In genomic region chr3:114635362-114635761, GRCm38 (mm10) we compare ENCODE assay signal across 26 mouse cellular contexts.
DNase-seq lines count a peak whose midpoint lies in the region; ATAC-seq and TF ChIP-seq lines count a peak whose summit lies in the region.
"Had no signal": no experiment of that assay in that cellular context is flagged by ENCODE, and none has a peak within 500 bp of the region (broad histone marks: within the 10 kb centered on the region; RNA-seq: fewer than 3 reads in every experiment).

No protein-coding gene starts in this region.

- H3K9ac ChIP-seq in forebrain, embryonic 14.5 days (ENCODE audit: low read length): no peak overlapping the region
- H3K9ac ChIP-seq in forebrain, embryonic 13.5 days: no peak overlapping the region
- H3K9ac ChIP-seq in forebrain, postnatal 0 days: no peak overlapping the region
- no peak overlapping the region for H3K9ac ChIP-seq in forebrain, embryonic 11.5 days (ENCODE audit: low read length)
- H3K9ac ChIP-seq in neural tube, embryonic 13.5 days: no peak overlapping the region
- H3K9ac ChIP-seq: embryonic facial prominence, embryonic 12.5 days; embryonic facial prominence, embryonic 15.5 days; heart, embryonic 13.5 days; hindbrain, embryonic 14.5 days had no signal

- no peak overlapping the region for H3K27ac ChIP-seq in forebrain, embryonic 14.5 days (ENCODE audit: low read depth, low read length)
- H3K27ac ChIP-seq in forebrain, embryonic 13.5 days: no peak overlapping the region
- H3K27ac ChIP-seq in forebrain, postnatal 0 days (ENCODE audit: low read depth, low read length): no peak overlapping the region
- H3K27ac ChIP-seq in forebrain, embryonic 11.5 days (ENCODE audit: low read depth, low read length): no peak overlapping the region
- H3K27ac ChIP-seq in neural tube, embryonic 13.5 days (replicated peaks): no peak overlapping the region
- H3K27ac ChIP-seq: embryonic facial prominence, embryonic 12.5 days; embryonic facial prominence, embryonic 15.5 days; heart, adult 2 months; heart, embryonic 10.5 days; heart, embryonic 13.5 days; hindbrain, embryonic 14.5 days; hindbrain, postnatal 0 days had no signal

- no peak overlapping the region for H3K4me2 ChIP-seq in forebrain, embryonic 14.5 days (ENCODE audit: low read length)
- H3K4me2 ChIP-seq in forebrain, embryonic 13.5 days: no peak overlapping the region
- H3K4me2 ChIP-seq in forebrain, postnatal 0 days (ENCODE audit: low read depth): no peak overlapping the region
- H3K4me2 ChIP-seq in forebrain, embryonic 11.5 days (ENCODE audit: low read depth, low read length, severe bottlenecking): no peak overlapping the region
- H3K4me2 ChIP-seq in neural tube, embryonic 13.5 days: no peak overlapping the region
- H3K4me2 ChIP-seq: embryonic facial prominence, embryonic 12.5 days; embryonic facial prominence, embryonic 15.5 days; heart, embryonic 13.5 days; hindbrain, embryonic 14.5 days had no signal

- no peaks in the 10 kb centered on the region for H3K9me3 ChIP-seq in forebrain, embryonic 14.5 days (replicated peaks; ENCODE audit: control insufficient read depth, low read length)
- H3K9me3 ChIP-seq in forebrain, embryonic 13.5 days (replicated peaks): no peaks in the 10 kb centered on the region
- H3K9me3 ChIP-seq in forebrain, postnatal 0 days (ENCODE audit: low read length): no peaks in the 10 kb centered on the region
- H3K9me3 ChIP-seq in forebrain, embryonic 11.5 days (ENCODE audit: control insufficient read depth, low read length): no peaks in the 10 kb centered on the region
- H3K9me3 ChIP-seq in neural tube, embryonic 13.5 days: no peaks in the 10 kb centered on the region
- H3K9me3 ChIP-seq: embryonic facial prominence, embryonic 12.5 days; embryonic facial prominence, embryonic 15.5 days; heart, embryonic 10.5 days; heart, embryonic 13.5 days had no signal

- H3K27me3 ChIP-seq in forebrain, embryonic 14.5 days (replicated peaks; ENCODE audit: control insufficient read depth, insufficient read depth, low read length): no peaks in the 10 kb centered on the region
- H3K27me3 ChIP-seq in forebrain, embryonic 13.5 days: no peaks in the 10 kb centered on the region
- no peaks in the 10 kb centered on the region for H3K27me3 ChIP-seq in forebrain, postnatal 0 days (ENCODE audit: insufficient read depth, low read length)
- H3K27me3 ChIP-seq in forebrain, embryonic 11.5 days (ENCODE audit: control insufficient read depth, insufficient read depth, low read length): no peaks in the 10 kb centered on the region
- H3K27me3 ChIP-seq in neural tube, embryonic 13.5 days: no peaks in the 10 kb centered on the region
- H3K27me3 ChIP-seq: embryonic facial prominence, embryonic 12.5 days; embryonic facial prominence, embryonic 15.5 days; heart, embryonic 13.5 days had no signal

- H3K4me1 ChIP-seq in forebrain, embryonic 14.5 days (ENCODE audit: control insufficient read depth, insufficient read depth, low read length): no peaks in the 10 kb centered on the region
- H3K4me1 ChIP-seq in forebrain, embryonic 13.5 days: no peaks in the 10 kb centered on the region
- no peaks in the 10 kb centered on the region for H3K4me1 ChIP-seq in forebrain, postnatal 0 days (ENCODE audit: insufficient read depth)
- H3K4me1 ChIP-seq in forebrain, embryonic 11.5 days (replicated peaks; ENCODE audit: control insufficient read depth, insufficient read depth, low read length): no peaks in the 10 kb centered on the region
- no peaks in the 10 kb centered on the region for H3K4me1 ChIP-seq in neural tube, embryonic 13.5 days (replicated peaks)
- H3K4me1 ChIP-seq: embryonic facial prominence, embryonic 12.5 days; embryonic facial prominence, embryonic 15.5 days; heart, embryonic 10.5 days; heart, embryonic 13.5 days had no signal

- DNase-seq in forebrain, embryonic 14.5 days (ENCODE audit: low spot score): peak; percentile 41
- peak; percentile 10 for DNase-seq in forebrain, postnatal 0 days
- no peak for DNase-seq in forebrain, embryonic 11.5 days (ENCODE audit: low spot score)
- no peak for DNase-seq in neural tube, embryonic 10.5 days (ENCODE audit: extremely low spot score, low spot score)
- DNase-seq in right cerebral cortex, postnatal 4 days: no peak
- DNase-seq: adrenal gland, adult 8-10 months; adrenal gland, postnatal 25 days; cerebellum, adult 11 months; cerebellum, adult 2 months; cerebellum, adult 9-11 months; cerebellum, postnatal 25 days; gastrocnemius, postnatal 10 days; gastrocnemius, postnatal 36 days; heart, adult 2 months; heart, postnatal 14 days; heart, postnatal 4 days had no signal

- WGBS in forebrain, embryonic 14.5 days: 73% methylated on average over 2 of the region's 2 CpGs
- 79% methylated on average over 2 of the region's 2 CpGs for WGBS in forebrain, embryonic 13.5 days
- 55% methylated on average over 2 of the region's 2 CpGs for WGBS in forebrain, postnatal 0 days
- WGBS in forebrain, embryonic 11.5 days: 88% methylated on average over 2 of the region's 2 CpGs
- WGBS in neural tube, embryonic 13.5 days: 47% methylated on average over 2 of the region's 2 CpGs

- H3K36me3 ChIP-seq in forebrain, embryonic 14.5 days (ENCODE audit: control insufficient read depth, insufficient read depth, low read length): no peaks in the 10 kb centered on the region
- no peaks in the 10 kb centered on the region for H3K36me3 ChIP-seq in forebrain, embryonic 13.5 days (ENCODE audit: poor library complexity, severe bottlenecking)
- no peaks in the 10 kb centered on the region for H3K36me3 ChIP-seq in forebrain, postnatal 0 days (ENCODE audit: insufficient read depth)
- no peaks in the 10 kb centered on the region for H3K36me3 ChIP-seq in forebrain, embryonic 11.5 days (ENCODE audit: control insufficient read depth, insufficient read depth, low read length)
- no peaks in the 10 kb centered on the region for H3K36me3 ChIP-seq in neural tube, embryonic 13.5 days
- H3K36me3 ChIP-seq: embryonic facial prominence, embryonic 12.5 days; embryonic facial prominence, embryonic 15.5 days; heart, embryonic 10.5 days; heart, embryonic 13.5 days had no signal

- peak; percentile 40; the same call in 1 of the 2 replicates for ATAC-seq in forebrain, embryonic 14.5 days
- ATAC-seq in forebrain, embryonic 13.5 days: no peak
- ATAC-seq in forebrain, postnatal 0 days: no peak
- no peak for ATAC-seq in forebrain, embryonic 11.5 days (replicated peaks; ENCODE audit: low FRiP score)
- ATAC-seq in neural tube, embryonic 13.5 days (ENCODE audit: low read depth): 0 out of 2 replicates have a peak, but pooled peaks have one; percentile 40
- ATAC-seq: activated CD4-positive, CD25-positive, alpha-beta regulatory T cell, adult 4 months; hindbrain, postnatal 0 days; inflammation-experienced regulatory T-cells, adult 6 months had no signal

- no peak for TF ChIP-seq CTCF in forebrain, postnatal 0 days (IDR thresholded peaks at IDR 0.05; ENCODE audit: low read depth)

- H3K4me3 ChIP-seq in forebrain, embryonic 14.5 days (ENCODE audit: low read depth, low read length): no peak overlapping the region
- H3K4me3 ChIP-seq in forebrain, embryonic 13.5 days: no peak overlapping the region
- no peak overlapping the region for H3K4me3 ChIP-seq in forebrain, postnatal 0 days (ENCODE audit: low read depth, low read length)
- H3K4me3 ChIP-seq in forebrain, embryonic 11.5 days (ENCODE audit: low read depth, low read length): no peak overlapping the region
- H3K4me3 ChIP-seq in neural tube, embryonic 13.5 days: no peak overlapping the region
- H3K4me3 ChIP-seq: embryonic facial prominence, embryonic 12.5 days; embryonic facial prominence, embryonic 15.5 days; heart, adult 2 months; heart, embryonic 10.5 days; heart, embryonic 13.5 days had no signal

Comparison
In these comparisons a context has a peak if more than half of its experiments do, and no peak if none do; other contexts are left out.
1. ATAC-seq: peak in forebrain, embryonic 14.5 days (single experiment) and neural tube, embryonic 13.5 days (single experiment); none in forebrain, embryonic 13.5 days (single experiment), forebrain, postnatal 0 days (single experiment) and forebrain, embryonic 11.5 days (single experiment).
2. DNase-seq: peak in forebrain, embryonic 14.5 days (single experiment) and forebrain, postnatal 0 days (single experiment); none in forebrain, embryonic 11.5 days (single experiment), neural tube, embryonic 10.5 days (single experiment) and right cerebral cortex, postnatal 4 days (single experiment).